Mouse (Mus musculus) spleen, adult 2 months (tissue): ENCODE measurements around the gene Spdef.

ENCODE experiments used
- CTCF ChIP-seq: fragments of 200-500 bp; IDR thresholded peaks from 2 replicates; pipeline ENCODE4 v1.5.1; 2011; ENCODE audit warnings: mild to moderate bottlenecking, inconsistent platforms; ENCODE audit not compliant: insufficient read depth, insufficient read length, insufficient replicate concordance; ENCODE audit errors: extremely low read depth
- POLR2A ChIP-seq: fragments of 200-500 bp; IDR thresholded peaks from 2 replicates; pipeline ENCODE4 v1.6.1; 2011; ENCODE audit warnings: low read depth, low read length, inconsistent platforms

DNA sequence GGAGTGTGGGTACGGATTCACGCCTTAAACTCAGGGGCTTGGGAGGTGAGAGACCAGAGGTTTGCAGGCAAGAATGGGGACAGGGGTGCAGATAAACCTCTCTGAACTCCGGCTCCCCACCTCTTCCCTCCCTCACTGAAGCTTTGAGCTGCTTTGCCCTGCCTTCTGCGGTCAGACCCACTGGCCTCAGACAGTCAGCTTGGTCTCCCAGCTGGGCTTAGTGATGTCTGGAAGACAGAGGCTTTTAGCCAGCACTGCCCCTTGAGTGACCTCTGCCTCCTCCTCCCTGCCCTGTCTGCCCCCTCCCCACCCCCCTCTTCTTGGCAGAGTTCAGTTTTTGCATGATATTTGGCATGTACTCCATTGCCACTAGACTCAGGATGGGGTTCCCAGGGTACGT, 42.4 kb downstream of the Spdef start:
- TF ChIP-seq POLR2A: no peak
- no peak for TF ChIP-seq CTCF
